Mouse (Mus musculus) olfactory bulb, adult 2 months (tissue): ENCODE results near the gene Ksr2. TPM values are rescaled to one million over a fixed set of nuclear protein-coding genes. Genes with fewer than 3 reads are reported as not detected.

Experiments used
- H3K27ac ChIP-seq: fragments of 200-500 bp; 2 replicates; pipeline ENCODE4 v1.5.1; 2012; ENCODE audit warnings: low read depth, low read length; ENCODE audit not compliant: insufficient read depth
- H3K4me1 ChIP-seq: fragments of 200-500 bp; 2 replicates; pipeline ENCODE4 v1.6.1; 2012; ENCODE audit warnings: low read length; ENCODE audit not compliant: control insufficient read depth, insufficient read depth
- H3K4me3 ChIP-seq: fragments of 200-500 bp; 2 replicates; pipeline ENCODE4 v1.5.1; 2012; ENCODE audit warnings: mild to moderate bottlenecking, low read depth, low read length, moderate library complexity; ENCODE audit not compliant: insufficient read depth
- CTCF ChIP-seq: fragments of 200-500 bp; IDR thresholded peaks from 2 replicates; pipeline ENCODE4 v1.5.1; 2012; ENCODE audit warnings: low read depth, mild to moderate bottlenecking, low read length, moderate library complexity; ENCODE audit not compliant: insufficient read depth
- POLR2A ChIP-seq: fragments of 200-500 bp; IDR thresholded peaks from 2 replicates; pipeline ENCODE4 v1.6.1; 2012; ENCODE audit warnings: mild to moderate bottlenecking, low read depth, low read length, moderate library complexity; ENCODE audit not compliant: insufficient read depth
- WGBS: fragments of 180-500 bp; shearing (Covaris S2); methylation state at CpG from one replicate; pipeline ENCODE4 v1.1.7; 2018; 5-methylcytosine and 5-hydroxymethylcytosine counted together
- polyA plus RNA-seq: library from polyadenylated mRNA; stranded (reverse); fragments of >200 nt; gene quantifications from 2 replicates; pipeline ENCODE4 v1.2.4, GENCODE M21; 2012; ENCODE audit warnings: low replicate concordance; ENCODE audit not compliant: missing spikeins, insufficient read depth, insufficient read length

Ksr2 gene
- polyA plus RNA-seq, 1 experiment = not detected

DNA sequence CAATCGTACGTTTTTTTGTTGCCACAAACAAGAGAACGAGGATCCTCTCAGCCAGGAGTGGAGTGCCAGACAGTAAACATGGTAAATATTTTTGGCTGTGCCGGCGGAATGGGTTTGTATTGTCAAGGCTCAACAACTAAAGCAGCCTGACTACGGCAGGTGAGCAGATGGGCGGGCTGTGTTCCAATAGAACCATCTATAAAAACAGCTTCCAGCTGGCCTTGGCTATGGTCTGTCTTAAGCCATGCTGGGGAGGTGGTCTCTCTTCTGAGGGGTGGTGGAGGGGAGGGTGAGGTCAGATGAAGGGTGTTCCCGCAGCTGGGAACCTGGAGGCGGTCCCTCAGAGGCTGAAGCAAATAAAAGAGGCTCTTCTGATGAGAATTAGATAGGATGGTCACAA lies 142.8 kb downstream of the Ksr2 start:
- Histone ChIP-seq H3K4me3 (no peak overlapping the region), H3K4me1 (peaks cover under 1% of the 10 kb centered on the region), H3K27ac (no peak overlapping the region)
- WGBS = 71% methylated on average over 9 of the region's 9 CpGs
- TF ChIP-seq CTCF = no peak
- no peak for TF ChIP-seq POLR2A

DNA sequence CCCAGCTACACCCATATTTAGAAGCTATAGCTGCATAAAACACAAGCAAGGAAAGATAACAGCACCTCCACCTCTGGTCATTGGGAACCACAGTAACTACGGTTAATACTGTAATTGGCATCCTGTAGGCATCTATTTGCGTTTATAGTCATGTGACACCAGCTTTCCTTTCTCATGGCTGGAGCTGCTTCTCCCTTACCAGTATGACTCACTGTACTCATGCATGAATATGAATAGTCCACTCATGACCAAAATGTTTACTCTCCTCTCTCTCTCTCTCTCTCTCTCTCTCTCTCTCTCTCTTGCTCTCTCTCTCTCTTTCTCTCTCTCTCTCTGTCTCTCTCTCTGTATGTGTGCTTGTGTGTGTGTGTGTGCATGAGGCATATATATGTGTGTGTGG lies 147.3 kb downstream of the Ksr2 start:
- no peak overlapping the region for H3K27ac ChIP-seq
- 47% methylated on average over 2 of the region's 2 CpGs for WGBS
- H3K4me3 ChIP-seq = no peak overlapping the region
- peaks cover 1% of the 10 kb centered on the region for H3K4me1 ChIP-seq
- TF ChIP-seq CTCF (no peak), POLR2A (no peak)

DNA sequence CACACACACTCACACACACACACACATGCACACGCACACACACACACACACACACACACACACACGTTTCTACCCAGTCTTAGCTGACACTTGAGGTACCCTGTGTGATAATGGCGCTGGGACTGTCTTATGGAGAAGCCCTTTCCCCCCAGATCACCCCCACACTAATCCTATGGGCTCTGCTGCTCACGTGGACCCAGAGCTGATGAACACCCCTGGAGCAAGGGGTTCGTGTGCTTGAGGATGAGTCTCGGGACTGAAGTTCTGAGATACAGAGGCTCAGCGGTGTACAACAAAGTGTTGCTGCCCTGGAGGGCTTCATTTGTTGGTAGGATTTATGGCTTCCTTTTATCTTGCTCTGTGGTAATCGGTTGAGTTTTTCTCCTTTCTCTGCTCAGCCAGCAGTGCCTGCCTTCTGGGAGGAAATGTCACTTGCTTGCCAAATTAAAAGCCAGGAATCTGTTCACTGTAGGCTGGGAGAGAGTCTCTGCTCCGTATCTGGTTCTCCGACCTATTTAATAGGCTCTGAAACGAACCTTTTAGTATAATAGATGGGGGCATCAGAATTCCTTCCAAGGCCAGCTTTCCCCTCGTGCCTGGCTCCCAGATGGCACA lies 152.4 kb downstream of the Ksr2 start:
- Histone ChIP-seq H3K4me3 (no peak overlapping the region), H3K4me1 (peaks cover 3% of the 10 kb centered on the region), H3K27ac (no peak overlapping the region)
- TF ChIP-seq POLR2A = no peak
- no peak for TF ChIP-seq CTCF
- WGBS = 49% methylated on average over 12 of the region's 12 CpGs

DNA sequence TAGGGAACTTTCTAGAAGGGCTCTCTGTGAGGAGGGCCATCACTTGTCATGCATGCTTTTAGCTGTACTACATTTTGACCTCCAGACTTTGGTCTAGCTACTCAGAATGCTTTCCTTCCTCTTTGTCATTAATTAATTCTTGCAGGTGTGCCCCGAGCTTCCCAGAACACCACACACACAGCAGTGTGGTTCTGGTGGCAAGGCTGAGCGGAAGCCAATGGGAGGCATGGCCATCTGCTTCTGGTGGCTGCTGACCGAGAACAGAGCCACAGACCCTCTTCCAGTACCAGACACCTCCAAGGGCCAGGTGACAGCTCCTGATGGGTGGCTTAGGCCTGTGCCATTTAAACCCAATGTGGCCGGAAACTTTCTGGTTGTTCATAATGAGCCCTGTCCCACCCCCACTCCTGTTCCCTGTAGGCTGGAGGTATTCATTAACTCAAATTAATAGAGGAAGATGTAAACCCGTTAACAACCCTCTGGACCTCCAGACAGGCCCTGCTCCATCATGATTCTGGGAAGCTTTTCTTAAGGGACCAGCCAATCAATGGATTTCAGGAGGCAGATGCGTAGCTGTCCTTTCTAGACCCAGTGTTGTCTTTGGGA lies 155.5 kb downstream of the Ksr2 start:
- 90% methylated on average over 6 of the region's 6 CpGs for WGBS
- TF ChIP-seq CTCF (no peak), POLR2A (no peak)

DNA sequence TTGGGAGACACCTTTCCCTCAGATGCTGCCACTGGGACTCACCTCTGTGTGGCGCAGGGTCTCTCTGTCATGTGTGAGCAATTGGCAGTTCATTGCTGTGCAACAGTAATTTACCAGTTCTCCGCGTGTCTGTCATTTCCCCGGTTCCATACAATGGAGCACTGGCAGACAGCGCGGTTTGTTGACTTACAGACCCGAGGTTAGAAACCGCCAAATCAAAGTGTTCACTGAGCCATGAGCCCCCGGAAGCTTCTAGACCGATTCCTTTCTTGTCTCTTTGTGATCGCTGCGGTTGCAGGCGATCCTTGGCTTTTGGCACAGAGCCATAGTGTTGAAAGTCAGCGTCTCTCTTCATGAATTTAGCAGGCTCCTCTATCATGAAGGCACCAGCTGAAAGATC lies 158.6 kb downstream of the Ksr2 start:
- TF ChIP-seq CTCF = no peak
- TF ChIP-seq POLR2A = no peak
- 44% methylated on average over 14 of the region's 14 CpGs for WGBS
- Histone ChIP-seq H3K27ac (no peak overlapping the region), H3K4me3 (no peak overlapping the region), H3K4me1 (peaks cover 9% of the 10 kb centered on the region)

More for the DNA sequence above, 155.5 kb downstream of the Ksr2 start:
- Histone ChIP-seq H3K4me1 (peaks cover 7% of the 10 kb centered on the region), H3K4me3 (no peak overlapping the region), H3K27ac (no peak overlapping the region)

DNA sequence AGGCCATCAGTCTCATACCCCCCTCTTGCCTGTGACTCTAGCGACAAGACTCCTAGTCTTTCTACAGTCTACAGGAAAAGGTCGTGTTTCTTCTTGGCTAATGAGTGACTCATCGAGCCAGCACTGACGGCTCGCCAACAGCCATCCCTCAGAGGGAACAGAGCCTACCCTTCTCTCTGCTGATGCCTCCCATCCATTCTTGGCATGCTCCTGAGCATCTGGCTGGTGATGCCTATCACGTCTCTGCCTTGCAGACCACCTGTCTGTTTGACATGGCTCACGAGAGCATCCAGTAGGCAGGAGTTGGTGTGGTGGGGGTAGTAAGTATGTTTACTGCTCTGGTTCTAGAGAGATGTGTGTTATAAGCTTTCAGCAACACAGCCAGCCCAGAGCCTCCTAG lies 161.1 kb downstream of the Ksr2 start:
- H3K27ac ChIP-seq = no peak overlapping the region
- 55% methylated on average over 7 of the region's 7 CpGs for WGBS

DNA sequence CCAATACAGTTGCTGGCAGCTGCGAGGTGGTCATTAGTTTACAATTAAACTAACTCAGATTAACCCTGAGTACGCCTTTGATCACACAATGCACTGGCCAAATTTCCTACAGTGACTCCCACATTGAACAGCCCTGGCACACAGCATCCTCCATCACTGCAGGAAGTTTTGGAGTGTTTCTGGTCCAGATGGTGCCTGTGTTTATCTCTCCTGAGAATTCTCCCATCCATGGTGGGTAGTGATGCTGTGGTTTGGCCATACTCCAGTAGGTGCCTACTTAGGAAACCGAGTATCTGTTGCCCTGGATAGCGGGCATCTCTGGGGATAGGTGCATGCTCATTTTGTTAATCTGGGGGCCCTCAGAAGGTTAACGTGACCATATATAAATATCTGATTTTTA lies 163.8 kb downstream of the Ksr2 start:
- H3K4me1 ChIP-seq = peaks cover 5% of the 10 kb centered on the region
- H3K27ac ChIP-seq = no peak overlapping the region
- WGBS = 88% methylated on average over 5 of the region's 5 CpGs
- TF ChIP-seq CTCF (no peak), POLR2A (no peak)
- H3K4me3 ChIP-seq = no peak overlapping the region

More for the DNA sequence above, 161.1 kb downstream of the Ksr2 start:
- no peak for TF ChIP-seq CTCF
- no peak for TF ChIP-seq POLR2A
- Histone ChIP-seq H3K4me1 (peaks cover 9% of the 10 kb centered on the region), H3K4me3 (no peak overlapping the region)

DNA sequence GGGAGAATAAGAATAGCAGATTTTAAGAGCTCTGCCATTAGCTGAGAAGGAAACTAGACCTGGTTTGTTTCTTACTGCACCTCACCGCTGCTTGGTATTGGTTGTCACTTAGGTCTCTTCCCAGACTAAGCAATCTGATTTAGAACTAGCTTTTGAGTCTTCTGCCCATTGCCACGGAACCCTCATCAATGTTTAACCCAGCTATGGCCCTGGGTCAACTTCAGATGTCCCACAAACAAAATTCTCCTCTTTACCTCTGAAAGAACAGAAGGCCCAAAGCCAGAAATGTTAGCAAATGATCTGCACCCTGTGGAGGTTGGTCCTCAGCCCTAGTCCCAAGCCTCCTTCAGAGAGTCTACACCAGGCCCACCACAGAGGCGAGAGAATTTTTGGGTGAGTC lies 167.9 kb downstream of the Ksr2 start:
- no peak overlapping the region for H3K27ac ChIP-seq
- H3K4me1 ChIP-seq = no peaks in the 10 kb centered on the region
- no peak for TF ChIP-seq CTCF
- TF ChIP-seq POLR2A = no peak
- H3K4me3 ChIP-seq = no peak overlapping the region
- WGBS = 90% methylated on average over 3 of the region's 3 CpGs

DNA sequence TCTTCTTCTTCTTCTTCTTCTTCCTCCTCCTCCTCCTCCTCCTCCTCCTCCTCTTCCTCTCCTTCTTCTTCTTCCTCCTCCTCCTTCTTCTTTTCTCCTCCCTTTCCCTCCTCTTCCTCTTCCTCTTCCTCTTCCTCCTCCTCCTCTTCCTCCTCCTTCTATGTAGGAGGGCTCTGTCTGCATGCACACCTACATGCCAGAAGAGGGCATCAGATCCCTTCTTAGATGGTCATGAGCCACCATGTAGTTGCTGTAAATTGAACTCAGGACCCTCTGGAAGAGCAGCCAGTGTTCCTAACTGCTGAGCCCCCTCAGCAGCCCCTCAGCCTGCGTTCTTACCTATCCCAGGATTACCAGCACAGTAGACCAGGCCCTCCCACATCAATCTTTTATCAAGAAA lies 170.6 kb downstream of the Ksr2 start:
- WGBS = 52% methylated on average over 1 of the region's 1 CpGs
- Histone ChIP-seq H3K4me1 (peaks cover under 1% of the 10 kb centered on the region), H3K27ac (no peak overlapping the region), H3K4me3 (no peak overlapping the region)
- TF ChIP-seq POLR2A (no peak), CTCF (no peak)
